Mouse (Mus musculus): ENCODE results near the gene Myo1f.

- TF ChIP-seq POLR2A (IDR thresholded peaks at IDR 0.05; ENCODE audit: insufficient read depth, low read depth, low read length) (no peak), CTCF (IDR thresholded peaks at IDR 0.05) (no peak), EP300 (IDR thresholded peaks at IDR 0.05; ENCODE audit: insufficient read depth, low read depth, low read length) (no peak)
Measured at GRCm38 (mm10) chr17:33557922-33558321, 2.4 kb downstream of the Myo1f start.

Data from heart, adult 2 months (tissue).